Mouse (Mus musculus): ENCODE measurements around the gene Slc7a15.

DNA sequence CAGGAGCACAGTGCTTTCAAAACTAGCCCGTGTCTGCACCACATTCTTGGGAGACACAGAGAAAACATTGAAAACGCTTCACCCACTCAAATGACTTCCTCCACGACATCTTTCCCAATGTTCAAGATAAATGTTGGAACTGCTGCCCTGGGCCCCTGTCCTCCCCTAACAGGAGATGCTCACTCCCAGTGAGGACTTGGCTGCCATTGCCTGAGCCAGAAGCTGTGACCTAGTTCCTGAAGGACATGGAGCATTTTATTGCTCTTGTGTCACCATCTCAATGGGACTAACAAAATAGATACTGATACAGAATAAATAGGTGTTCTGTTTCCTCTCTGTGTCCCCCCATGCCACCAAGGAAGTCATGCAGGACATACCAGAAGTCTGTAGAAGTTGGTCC lies 104.2 kb downstream of the Slc7a15 start:
- TF ChIP-seq CTCF (IDR thresholded peaks at IDR 0.05; ENCODE audit: borderline replicate concordance, control insufficient read depth, extremely low read depth, insufficient read depth, low read length, poor library complexity) = no peak
- no peak for TF ChIP-seq POLR2A (IDR thresholded peaks at IDR 0.05; ENCODE audit: control insufficient read depth, extremely low read depth, insufficient read depth, low read length, poor library complexity)

Data from thymus, adult 2 months (tissue).